Mouse (Mus musculus): Measurements from ENCODE around the gene Dnajb11. TPM values are rescaled to one million over a fixed set of nuclear protein-coding genes. Genes with fewer than 3 reads are reported as not detected.

The Dnajb11 gene
- polyA plus RNA-seq, 1 experiment = 16.0 TPM

DNA sequence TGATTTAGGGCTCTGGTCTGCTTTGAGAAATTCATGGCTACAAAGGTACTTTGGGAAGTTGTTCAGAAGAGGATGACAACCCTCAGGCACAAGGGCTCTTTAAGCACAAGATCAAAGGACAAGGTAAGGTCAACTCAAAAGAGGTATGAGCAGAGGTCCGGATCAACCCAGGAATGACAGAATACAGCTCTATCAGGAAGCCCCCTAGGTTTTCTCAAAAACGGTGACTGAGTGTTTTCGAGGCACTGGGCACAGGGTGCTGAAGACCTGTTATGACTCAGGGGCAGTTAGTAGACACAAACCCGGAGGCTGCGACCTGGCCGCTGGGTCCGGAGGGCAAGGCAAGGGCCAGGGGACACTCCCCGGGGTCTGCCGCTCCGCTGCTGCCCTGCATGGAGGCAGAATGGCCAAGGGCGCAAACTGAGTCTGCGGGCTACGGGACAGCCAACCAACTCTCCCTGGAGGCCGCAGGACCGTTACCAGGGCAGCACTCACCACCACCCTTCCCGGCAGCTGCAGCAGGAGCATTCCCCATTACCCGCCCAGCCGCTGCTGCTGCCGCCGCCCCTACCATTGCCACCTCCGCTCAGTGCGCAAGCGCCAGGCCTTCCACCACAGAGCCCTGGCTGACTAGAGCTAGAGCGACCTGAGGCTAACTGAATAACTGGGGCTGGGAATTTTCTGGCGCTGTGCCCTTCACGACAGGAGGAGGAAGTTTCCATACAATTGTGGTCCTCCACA, 13.4 kb upstream of the Dnajb11 start:
- Histone ChIP-seq H3K4me1 (replicated peaks; ENCODE audit: control insufficient read depth, insufficient read depth, low read length) (peaks cover 5% of the 10 kb centered on the region; the same call in 1 of the 2 replicates), H3K36me3 (ENCODE audit: control insufficient read depth, insufficient read depth, low read length) (no peaks in the 10 kb centered on the region), H3K4me3 (ENCODE audit: control insufficient read depth, insufficient read depth, low read length) (peak overlapping the region; percentile 31), H3K27ac (ENCODE audit: control insufficient read depth, insufficient read depth, low read length) (no peak overlapping the region), H3K27me3 (ENCODE audit: control insufficient read depth, insufficient read depth, low read length) (no peaks in the 10 kb centered on the region)
- WGBS = 19% methylated on average over 26 of the region's 26 CpGs
- TF ChIP-seq CTCF (IDR thresholded peaks at IDR 0.05; ENCODE audit: borderline replicate concordance, control insufficient read depth, extremely low read depth, insufficient read depth, low read length, poor library complexity) (no peak), POLR2A (IDR thresholded peaks at IDR 0.05; ENCODE audit: control insufficient read depth, extremely low read depth, insufficient read depth, low read length, poor library complexity) (no peak)
- DNase-seq = peak; percentile 34

DNA sequence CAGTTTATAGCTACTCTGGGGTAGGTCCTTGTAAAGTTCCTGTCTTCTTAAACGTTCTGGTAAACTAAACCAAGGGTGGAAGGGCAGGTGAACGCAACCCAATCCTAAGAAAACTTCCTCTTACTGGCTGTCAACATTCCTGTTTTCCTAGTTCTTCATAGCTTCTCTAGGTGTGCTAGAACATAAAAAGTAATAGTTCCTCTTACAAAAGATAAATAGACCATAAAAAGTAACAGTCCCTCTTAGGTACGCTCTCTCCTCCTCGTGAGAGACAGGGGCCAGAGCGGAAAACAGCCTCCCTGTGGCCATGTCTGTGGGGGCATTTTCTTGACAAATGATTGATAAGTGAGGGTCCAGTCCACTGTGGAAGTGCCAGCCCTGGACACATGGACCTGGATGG, 12.8 kb upstream of the Dnajb11 start:
- Histone ChIP-seq H3K27me3 (ENCODE audit: control insufficient read depth, insufficient read depth, low read length) (no peaks in the 10 kb centered on the region), H3K4me1 (replicated peaks; ENCODE audit: control insufficient read depth, insufficient read depth, low read length) (peaks cover 5% of the 10 kb centered on the region; the same call in 1 of the 2 replicates), H3K27ac (ENCODE audit: control insufficient read depth, insufficient read depth, low read length) (no peak overlapping the region), H3K36me3 (ENCODE audit: control insufficient read depth, insufficient read depth, low read length) (no peaks in the 10 kb centered on the region), H3K4me3 (ENCODE audit: control insufficient read depth, insufficient read depth, low read length) (no peak overlapping the region)
- 77% methylated on average over 5 of the region's 5 CpGs for WGBS
- DNase-seq = no peak
- TF ChIP-seq POLR2A (IDR thresholded peaks at IDR 0.05; ENCODE audit: control insufficient read depth, extremely low read depth, insufficient read depth, low read length, poor library complexity) (no peak), CTCF (IDR thresholded peaks at IDR 0.05; ENCODE audit: borderline replicate concordance, control insufficient read depth, extremely low read depth, insufficient read depth, low read length, poor library complexity) (no peak)

DNA sequence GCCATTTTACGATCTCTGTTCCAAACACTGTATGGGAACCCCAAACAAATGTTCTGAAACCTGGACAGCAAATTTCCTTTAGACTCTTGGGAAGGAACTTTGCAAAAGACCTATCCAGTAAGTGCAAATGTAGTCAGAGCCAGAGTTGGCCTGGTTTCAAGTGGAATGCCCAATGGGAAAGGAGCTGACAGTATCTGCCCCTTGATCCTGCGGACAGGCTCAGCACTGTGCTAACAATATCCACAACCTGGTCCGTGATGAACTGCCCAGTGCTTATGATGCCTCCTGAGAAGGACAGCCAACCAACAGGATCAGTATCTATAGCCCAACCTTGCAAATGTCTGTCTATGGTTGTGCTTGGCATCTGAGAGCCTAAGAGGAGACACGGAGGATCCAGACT, 12.2 kb upstream of the Dnajb11 start:
- TF ChIP-seq POLR2A (IDR thresholded peaks at IDR 0.05; ENCODE audit: control insufficient read depth, extremely low read depth, insufficient read depth, low read length, poor library complexity) (no peak), CTCF (IDR thresholded peaks at IDR 0.05; ENCODE audit: borderline replicate concordance, control insufficient read depth, extremely low read depth, insufficient read depth, low read length, poor library complexity) (no peak)
- Histone ChIP-seq H3K4me1 (replicated peaks; ENCODE audit: control insufficient read depth, insufficient read depth, low read length) (peaks cover 5% of the 10 kb centered on the region; the same call in 1 of the 2 replicates), H3K4me3 (ENCODE audit: control insufficient read depth, insufficient read depth, low read length) (no peak overlapping the region), H3K36me3 (ENCODE audit: control insufficient read depth, insufficient read depth, low read length) (no peaks in the 10 kb centered on the region), H3K27me3 (ENCODE audit: control insufficient read depth, insufficient read depth, low read length) (no peaks in the 10 kb centered on the region), H3K27ac (ENCODE audit: control insufficient read depth, insufficient read depth, low read length) (no peak overlapping the region)
- 97% methylated on average over 4 of the region's 4 CpGs for WGBS
- no peak for DNase-seq

DNA sequence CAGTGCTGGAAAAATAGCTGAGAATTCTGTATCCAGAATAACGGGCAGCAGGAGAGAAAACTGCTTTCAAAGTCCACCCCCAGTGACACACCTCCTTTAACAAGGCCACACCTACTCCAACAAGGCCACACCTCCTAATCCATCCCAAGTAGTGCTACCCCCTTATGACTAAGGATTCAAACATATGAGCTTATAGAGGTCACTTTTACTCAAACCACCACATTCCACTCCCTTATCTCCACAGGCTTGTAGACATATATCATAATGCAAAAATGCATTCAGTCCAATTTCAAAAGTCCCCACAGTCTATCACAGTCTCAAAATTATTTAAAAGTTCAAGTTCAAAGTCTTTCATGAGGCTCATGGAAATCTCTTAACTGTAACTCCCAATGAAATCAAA, 10.0 kb upstream of the Dnajb11 start:
- no peaks in the 10 kb centered on the region for H3K27me3 ChIP-seq (ENCODE audit: control insufficient read depth, insufficient read depth, low read length)
- H3K36me3 ChIP-seq (ENCODE audit: control insufficient read depth, insufficient read depth, low read length) = no peaks in the 10 kb centered on the region
- H3K4me3 ChIP-seq (ENCODE audit: control insufficient read depth, insufficient read depth, low read length) = no peak overlapping the region
- TF ChIP-seq POLR2A (IDR thresholded peaks at IDR 0.05; ENCODE audit: control insufficient read depth, extremely low read depth, insufficient read depth, low read length, poor library complexity) (no peak), CTCF (IDR thresholded peaks at IDR 0.05; ENCODE audit: borderline replicate concordance, control insufficient read depth, extremely low read depth, insufficient read depth, low read length, poor library complexity) (no peak)
- DNase-seq = no peak
- peaks cover 5% of the 10 kb centered on the region; the same call in 1 of the 2 replicates for H3K4me1 ChIP-seq (replicated peaks; ENCODE audit: control insufficient read depth, insufficient read depth, low read length)
- WGBS = 100% methylated on average over 1 of the region's 1 CpGs
- H3K27ac ChIP-seq (ENCODE audit: control insufficient read depth, insufficient read depth, low read length) = no peak overlapping the region

DNA sequence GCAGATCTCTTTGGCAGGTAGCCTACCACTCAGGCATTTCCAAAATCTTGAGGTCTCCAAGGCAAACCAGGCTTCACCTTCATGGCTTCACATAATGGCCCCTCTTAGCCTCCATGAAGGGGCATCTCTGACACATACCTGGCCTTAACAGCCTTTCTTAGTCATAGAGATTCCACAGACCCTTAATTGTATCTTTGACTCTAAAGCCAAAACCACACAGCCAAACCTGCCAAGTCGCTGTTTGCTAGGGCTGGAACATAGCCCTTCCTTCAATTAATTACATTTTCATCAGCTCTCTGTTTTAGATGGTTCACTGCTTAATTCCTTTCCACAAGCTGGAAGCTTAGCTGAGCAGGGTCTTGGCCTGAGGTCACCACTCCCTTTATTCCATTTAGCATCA, 9.3 kb upstream of the Dnajb11 start:
- H3K27me3 ChIP-seq (ENCODE audit: control insufficient read depth, insufficient read depth, low read length) = no peaks in the 10 kb centered on the region
- WGBS = 89% methylated on average over 1 of the region's 1 CpGs
- no peak overlapping the region for H3K4me3 ChIP-seq (ENCODE audit: control insufficient read depth, insufficient read depth, low read length)
- H3K27ac ChIP-seq (ENCODE audit: control insufficient read depth, insufficient read depth, low read length) = no peak overlapping the region
- peaks cover 5% of the 10 kb centered on the region; the same call in 1 of the 2 replicates for H3K4me1 ChIP-seq (replicated peaks; ENCODE audit: control insufficient read depth, insufficient read depth, low read length)
- TF ChIP-seq CTCF (IDR thresholded peaks at IDR 0.05; ENCODE audit: borderline replicate concordance, control insufficient read depth, extremely low read depth, insufficient read depth, low read length, poor library complexity) (no peak), POLR2A (IDR thresholded peaks at IDR 0.05; ENCODE audit: control insufficient read depth, extremely low read depth, insufficient read depth, low read length, poor library complexity) (no peak)
- no peaks in the 10 kb centered on the region for H3K36me3 ChIP-seq (ENCODE audit: control insufficient read depth, insufficient read depth, low read length)
- DNase-seq = no peak

DNA sequence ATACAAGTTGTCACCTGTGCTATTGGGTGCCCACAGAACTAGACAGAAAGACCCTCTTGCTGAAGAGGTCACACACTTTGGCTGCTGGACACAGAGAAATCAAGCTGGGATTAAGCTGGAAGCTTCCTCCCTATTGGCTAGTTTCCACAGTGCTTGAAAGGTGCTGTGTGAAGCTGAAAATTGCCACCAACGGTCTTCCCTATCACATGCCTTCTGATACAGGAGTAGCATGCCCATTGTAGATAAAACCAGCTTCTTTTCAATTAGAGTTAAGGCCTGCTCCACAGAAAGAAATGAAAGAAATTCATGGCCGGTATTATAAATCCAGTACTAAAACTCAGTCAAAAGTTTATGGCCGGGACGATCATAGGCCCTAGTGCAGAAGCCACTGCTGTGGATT, 4.9 kb upstream of the Dnajb11 start:
- H3K27ac ChIP-seq (ENCODE audit: control insufficient read depth, insufficient read depth, low read length) = no peak overlapping the region
- H3K4me1 ChIP-seq (replicated peaks; ENCODE audit: control insufficient read depth, insufficient read depth, low read length) = peaks cover 3% of the 10 kb centered on the region
- TF ChIP-seq CTCF (IDR thresholded peaks at IDR 0.05; ENCODE audit: borderline replicate concordance, control insufficient read depth, extremely low read depth, insufficient read depth, low read length, poor library complexity) (no peak), POLR2A (IDR thresholded peaks at IDR 0.05; ENCODE audit: control insufficient read depth, extremely low read depth, insufficient read depth, low read length, poor library complexity) (no peak)
- no peaks in the 10 kb centered on the region for H3K36me3 ChIP-seq (ENCODE audit: control insufficient read depth, insufficient read depth, low read length)
- 93% methylated on average over 4 of the region's 4 CpGs for WGBS
- H3K27me3 ChIP-seq (ENCODE audit: control insufficient read depth, insufficient read depth, low read length) = no peaks in the 10 kb centered on the region
- H3K4me3 ChIP-seq (ENCODE audit: control insufficient read depth, insufficient read depth, low read length) = no peak overlapping the region
- no peak for DNase-seq

Data from thymus, adult 2 months (tissue).